Mouse (Mus musculus): Measurements from ENCODE around the gene Wnt5a. TPM values are rescaled to one million over a fixed set of nuclear protein-coding genes. Genes with fewer than 3 reads are reported as not detected.

Gene Wnt5a
- polyA plus RNA-seq (2012; rRNA removed), result 2.4 and 2.9 TPM in 2 replicates

- peak within 1 kb of the TSS; percentile 66 for H3K27ac ChIP-seq (ENCODE audit: insufficient read depth, low read length)
- H3K4me3 ChIP-seq (ENCODE audit: extremely low read depth, insufficient read depth, insufficient read length), result peak within 1 kb of the TSS; percentile 32; the same call in 1 of the 2 replicates
- no peak for TF ChIP-seq POLR2A (IDR thresholded peaks at IDR 0.05; ENCODE audit: low read depth, low read length)
- TF ChIP-seq CTCF (IDR thresholded peaks at IDR 0.05; ENCODE audit: extremely low read depth, insufficient read depth, insufficient read length, insufficient replicate concordance), result no peak
- H3K4me1 ChIP-seq (ENCODE audit: control insufficient read depth, insufficient read depth, insufficient read length), result no peaks in the 10 kb centered on the region; the same call in 1 of the 2 replicates
- peaks cover 9% of the 10 kb centered on the region for H3K27me3 ChIP-seq (ENCODE audit: control insufficient read depth, insufficient read depth, low read length)
- no peaks in the 10 kb centered on the region for H3K36me3 ChIP-seq (ENCODE audit: control insufficient read depth, insufficient read depth, low read length)
- no peak for DNase-seq (ENCODE audit: low read depth in 1 of 2, low spot score in 2 of 2)
- 4% methylated on average over 53 of the region's 53 CpGs for WGBS
Observed at GRCm38 (mm10) chr14:28504101-28505050, at the start of gene Wnt5a. Wnt5a (plus strand) TSS chr14:28504750.

DNA sequence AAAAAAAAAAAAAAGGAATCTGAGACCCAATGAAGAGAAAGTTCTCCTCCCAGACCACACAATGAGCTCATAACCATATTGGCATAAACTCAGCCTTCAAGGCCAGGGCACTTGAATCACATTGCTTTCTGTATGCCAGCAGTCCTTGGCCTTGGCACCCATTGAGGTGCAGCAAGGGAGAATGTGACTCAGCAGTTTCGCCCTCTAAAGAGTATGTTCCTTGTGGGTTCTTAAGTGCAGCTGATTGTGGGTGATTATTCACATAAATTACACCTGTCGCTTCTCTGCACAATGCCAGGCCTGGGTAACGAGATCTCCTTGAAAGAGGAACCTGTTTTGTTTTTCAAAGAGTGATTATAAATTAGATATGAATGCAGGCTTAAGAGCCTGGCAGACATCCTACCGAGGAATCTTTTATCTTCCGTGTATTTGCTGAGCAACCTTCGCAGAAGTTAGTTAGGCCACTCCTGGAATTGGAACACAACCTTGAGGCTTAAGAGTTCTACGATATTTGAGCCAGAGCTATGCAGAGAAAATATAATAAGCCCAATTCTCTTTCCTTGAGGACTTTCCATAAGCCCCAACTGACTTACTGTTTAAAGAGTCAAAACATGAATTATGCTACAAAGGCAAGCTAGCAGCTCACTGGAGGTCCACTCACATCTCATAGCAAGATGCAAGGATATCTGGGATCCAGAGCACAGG, 48.0 kb upstream of the Wnt5a start:
- no peaks in the 10 kb centered on the region for H3K36me3 ChIP-seq (ENCODE audit: control insufficient read depth, insufficient read depth, low read length)
- WGBS, result 11% methylated on average over 7 of the region's 7 CpGs

DNA sequence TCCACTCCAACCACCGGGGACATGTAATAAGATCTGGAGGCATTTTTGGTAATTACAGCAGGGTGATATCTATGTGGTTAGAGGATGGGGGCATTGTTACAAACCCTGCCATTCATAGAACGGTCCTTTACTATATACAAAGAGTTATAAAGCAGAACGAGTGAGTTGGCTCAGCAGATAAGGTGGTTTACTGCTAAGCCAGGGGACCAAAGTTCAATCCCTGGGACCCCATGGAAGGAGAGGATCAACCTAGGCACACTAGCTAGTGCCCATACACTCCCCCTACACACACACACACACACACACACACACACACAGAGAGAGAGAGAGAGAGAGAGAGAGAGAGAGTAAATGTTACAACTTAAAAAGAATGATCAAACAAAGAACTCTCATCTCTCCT, 47.1 kb upstream of the Wnt5a start:
- no peak overlapping the region for H3K4me3 ChIP-seq (ENCODE audit: extremely low read depth, insufficient read depth, insufficient read length)
- no peak for DNase-seq (ENCODE audit: low read depth in 1 of 2, low spot score in 2 of 2)
- no peaks in the 10 kb centered on the region; the same call in 1 of the 2 replicates for H3K27me3 ChIP-seq (ENCODE audit: control insufficient read depth, insufficient read depth, low read length)
- no peak for TF ChIP-seq POLR2A (IDR thresholded peaks at IDR 0.05; ENCODE audit: low read depth, low read length)
- no peak for TF ChIP-seq CTCF (IDR thresholded peaks at IDR 0.05; ENCODE audit: extremely low read depth, insufficient read depth, insufficient read length, insufficient replicate concordance)
- no peaks in the 10 kb centered on the region for H3K4me1 ChIP-seq (ENCODE audit: control insufficient read depth, insufficient read depth, insufficient read length)
- H3K27ac ChIP-seq (ENCODE audit: insufficient read depth, low read length), result no peak overlapping the region
- H3K36me3 ChIP-seq (ENCODE audit: control insufficient read depth, insufficient read depth, low read length), result no peaks in the 10 kb centered on the region
- WGBS, result 79% methylated on average over 3 of the region's 3 CpGs

More for the DNA sequence above, 48.0 kb upstream of the Wnt5a start:
- H3K4me1 ChIP-seq (ENCODE audit: control insufficient read depth, insufficient read depth, insufficient read length), result no peaks in the 10 kb centered on the region
- no peak overlapping the region for H3K4me3 ChIP-seq (ENCODE audit: extremely low read depth, insufficient read depth, insufficient read length)
- no peaks in the 10 kb centered on the region for H3K27me3 ChIP-seq (ENCODE audit: control insufficient read depth, insufficient read depth, low read length)
- no peak for DNase-seq (ENCODE audit: low read depth in 1 of 2, low spot score in 2 of 2)
- H3K27ac ChIP-seq (ENCODE audit: insufficient read depth, low read length), result no peak overlapping the region
- TF ChIP-seq POLR2A (IDR thresholded peaks at IDR 0.05; ENCODE audit: low read depth, low read length) (no peak), CTCF (IDR thresholded peaks at IDR 0.05; ENCODE audit: extremely low read depth, insufficient read depth, insufficient read length, insufficient replicate concordance) (no peak)

GRCm38 (mm10) chr14:28467956-28468355, 36.6 kb upstream of the Wnt5a start:
- 89% methylated on average over 5 of the region's 5 CpGs for WGBS
- Histone ChIP-seq H3K4me3 (ENCODE audit: extremely low read depth, insufficient read depth, insufficient read length) (no peak overlapping the region), H3K36me3 (ENCODE audit: control insufficient read depth, insufficient read depth, low read length) (no peaks in the 10 kb centered on the region), H3K27ac (ENCODE audit: insufficient read depth, low read length) (no peak overlapping the region), H3K27me3 (ENCODE audit: control insufficient read depth, insufficient read depth, low read length) (no peaks in the 10 kb centered on the region), H3K4me1 (ENCODE audit: control insufficient read depth, insufficient read depth, insufficient read length) (no peaks in the 10 kb centered on the region)
- TF ChIP-seq POLR2A (IDR thresholded peaks at IDR 0.05; ENCODE audit: low read depth, low read length) (no peak), CTCF (IDR thresholded peaks at IDR 0.05; ENCODE audit: extremely low read depth, insufficient read depth, insufficient read length, insufficient replicate concordance) (no peak)
- no peak for DNase-seq (ENCODE audit: low read depth in 1 of 2, low spot score in 2 of 2)

GRCm38 (mm10) chr14:28469696-28470095, 34.9 kb upstream of the Wnt5a start:
- WGBS, result 79% methylated on average over 4 of the region's 4 CpGs
- TF ChIP-seq POLR2A (IDR thresholded peaks at IDR 0.05; ENCODE audit: low read depth, low read length), result no peak
- TF ChIP-seq CTCF (IDR thresholded peaks at IDR 0.05; ENCODE audit: extremely low read depth, insufficient read depth, insufficient read length, insufficient replicate concordance), result no peak

DNA sequence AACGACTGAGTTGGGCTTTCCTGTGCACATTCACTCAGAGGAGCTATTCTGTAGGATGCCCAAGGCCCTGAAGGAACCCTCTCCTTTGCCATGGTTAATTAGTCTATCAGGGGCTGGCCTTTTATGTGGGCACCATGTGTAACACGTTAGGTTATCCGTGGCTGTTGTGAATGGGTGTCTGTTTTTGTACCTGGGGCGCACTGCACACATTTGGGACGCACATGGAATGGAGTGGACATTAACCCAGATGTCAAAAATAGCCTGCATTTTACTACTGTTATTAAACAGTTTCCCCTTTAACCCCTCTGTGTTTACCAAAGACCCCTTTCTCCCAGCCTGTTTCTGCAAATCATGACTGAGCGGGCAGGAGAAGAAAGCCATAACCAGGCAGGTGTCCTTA, 34.3 kb upstream of the Wnt5a start:
- DNase-seq (ENCODE audit: low read depth in 1 of 2, low spot score in 2 of 2), result no peak
- Histone ChIP-seq H3K36me3 (ENCODE audit: control insufficient read depth, insufficient read depth, low read length) (no peaks in the 10 kb centered on the region), H3K4me3 (ENCODE audit: extremely low read depth, insufficient read depth, insufficient read length) (no peak overlapping the region), H3K4me1 (ENCODE audit: control insufficient read depth, insufficient read depth, insufficient read length) (no peaks in the 10 kb centered on the region), H3K27ac (ENCODE audit: insufficient read depth, low read length) (no peak overlapping the region), H3K27me3 (ENCODE audit: control insufficient read depth, insufficient read depth, low read length) (no peaks in the 10 kb centered on the region)
- TF ChIP-seq CTCF (IDR thresholded peaks at IDR 0.05; ENCODE audit: extremely low read depth, insufficient read depth, insufficient read length, insufficient replicate concordance) (no peak), POLR2A (IDR thresholded peaks at IDR 0.05; ENCODE audit: low read depth, low read length) (no peak)
- WGBS, result 80% methylated on average over 6 of the region's 6 CpGs

More at GRCm38 (mm10) chr14:28469696-28470095, 34.9 kb upstream of the Wnt5a start:
- Histone ChIP-seq H3K27ac (ENCODE audit: insufficient read depth, low read length) (no peak overlapping the region), H3K4me1 (ENCODE audit: control insufficient read depth, insufficient read depth, insufficient read length) (no peaks in the 10 kb centered on the region), H3K36me3 (ENCODE audit: control insufficient read depth, insufficient read depth, low read length) (no peaks in the 10 kb centered on the region), H3K27me3 (ENCODE audit: control insufficient read depth, insufficient read depth, low read length) (no peaks in the 10 kb centered on the region), H3K4me3 (ENCODE audit: extremely low read depth, insufficient read depth, insufficient read length) (no peak overlapping the region)
- no peak for DNase-seq (ENCODE audit: low read depth in 1 of 2, low spot score in 2 of 2)

Data from spleen, adult 2 months (tissue).